Mouse (Mus musculus): ENCODE measurements at regions not wholly inside any gene's neighbourhood (a gene's known extent, or its start where the extent isn't known, plus 50 kb on each side); places are given as distances from the start of the nearest gene placed in this dataset.

- TF ChIP-seq CHD2 (IDR thresholded peaks at IDR 0.05; ENCODE audit: low read depth, low read length), result no peak
- no peak for TF ChIP-seq HCFC1 (IDR thresholded peaks at IDR 0.05; ENCODE audit: borderline replicate concordance, insufficient read depth, low read length)
- no peak for TF ChIP-seq ZC3H11A (IDR thresholded peaks at IDR 0.05; ENCODE audit: borderline replicate concordance, low read depth, low read length)
- TF ChIP-seq ZNF384 (IDR thresholded peaks at IDR 0.05; ENCODE audit: low read depth, low read length), result no peak
Measured at GRCm38 (mm10) chr11:114542167-114542566, 126.2 kb upstream of the Rpl38 start.

All from ES-E14 (cell line).